Mouse (Mus musculus): Measurements from ENCODE around the gene Slc22a16. TPM values are rescaled to one million over a fixed set of nuclear protein-coding genes. Genes with fewer than 3 reads are reported as not detected.

Gene Slc22a16
- total RNA-seq, 2 experiments from 2014 or later: not detected

DNA sequence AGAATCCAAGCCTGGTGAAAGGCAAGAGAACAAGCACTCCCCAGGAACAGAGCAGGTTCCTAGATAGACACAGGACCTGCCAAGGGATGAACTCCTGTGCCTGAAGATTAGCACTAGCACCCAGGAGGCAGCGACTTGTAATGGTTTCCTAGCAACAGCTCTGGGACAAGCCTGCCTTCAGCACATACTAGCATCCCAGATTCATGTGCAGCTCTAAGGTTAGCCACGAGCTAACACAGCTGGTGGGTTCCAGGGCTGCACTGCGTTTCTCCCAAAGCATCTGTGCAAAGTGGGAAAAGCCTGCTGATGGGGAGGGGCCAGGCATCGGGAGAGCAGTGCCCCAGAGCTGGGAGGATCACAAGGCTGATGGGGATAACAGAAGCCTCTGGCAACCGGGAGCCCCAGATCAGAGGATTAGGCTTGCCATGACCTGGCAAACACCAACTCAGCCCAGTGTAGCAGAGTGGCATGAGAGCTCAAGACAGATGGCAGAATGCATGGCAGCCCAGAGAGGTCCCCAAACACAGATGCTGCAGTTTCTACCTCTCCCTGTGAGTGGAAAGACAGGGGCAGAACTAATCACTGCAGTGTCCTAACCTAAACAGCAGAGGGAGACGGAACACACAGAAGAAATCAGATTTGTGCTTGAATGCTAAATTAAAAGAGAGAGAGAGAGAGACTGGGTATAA is 34.7 kb downstream of the Slc22a16 start:
- DNase-seq (ENCODE audit: low spot score in 2 of 2): peak; percentile 32

GRCm38 (mm10) chr10:40617973-40618372 is 47.8 kb downstream of the Slc22a16 start:
- DNase-seq (ENCODE audit: low spot score in 2 of 2): no peak

DNA sequence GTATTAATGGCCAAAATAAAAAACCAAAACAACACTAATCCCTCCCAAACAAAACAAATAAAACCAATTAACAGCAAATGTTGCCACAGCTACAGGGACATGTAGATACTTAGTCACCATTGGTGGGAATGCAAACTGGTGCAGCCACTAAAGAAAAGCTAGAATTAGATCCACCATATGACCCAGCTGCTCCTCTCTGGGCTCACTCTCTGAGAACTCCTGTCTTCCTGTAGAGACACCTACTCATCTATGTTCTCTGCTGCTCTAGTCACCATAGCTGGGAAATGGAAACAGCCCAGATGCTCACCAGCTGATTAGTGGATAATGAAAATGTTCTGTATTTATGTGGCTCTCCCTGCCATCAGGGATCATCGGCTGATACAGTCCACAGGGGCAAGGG is 49.6 kb downstream of the Slc22a16 start:
- DNase-seq (ENCODE audit: low spot score in 2 of 2): no peak

DNA sequence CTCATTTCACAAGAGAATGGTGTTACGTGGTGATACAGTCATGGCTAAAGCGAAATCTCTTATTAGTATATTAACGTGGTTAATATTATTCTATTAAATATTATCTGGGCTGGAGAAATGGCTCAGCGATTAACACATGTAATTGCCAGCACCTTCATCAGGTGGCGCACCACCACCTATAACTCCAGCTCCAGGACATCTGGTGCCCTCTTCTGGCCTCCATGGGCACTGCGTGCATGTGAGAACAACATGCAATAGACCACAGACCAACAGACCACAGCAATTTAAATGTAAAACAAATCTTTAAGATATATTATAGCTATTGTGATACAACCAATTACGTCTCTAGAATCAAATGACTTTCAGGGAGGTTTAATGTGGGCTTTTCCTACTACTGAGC is 59.0 kb downstream of the Slc22a16 start:
- peak in 1 of 2 experiments; percentile 43 for DNase-seq (ENCODE audit: low spot score in 2 of 2)

DNA sequence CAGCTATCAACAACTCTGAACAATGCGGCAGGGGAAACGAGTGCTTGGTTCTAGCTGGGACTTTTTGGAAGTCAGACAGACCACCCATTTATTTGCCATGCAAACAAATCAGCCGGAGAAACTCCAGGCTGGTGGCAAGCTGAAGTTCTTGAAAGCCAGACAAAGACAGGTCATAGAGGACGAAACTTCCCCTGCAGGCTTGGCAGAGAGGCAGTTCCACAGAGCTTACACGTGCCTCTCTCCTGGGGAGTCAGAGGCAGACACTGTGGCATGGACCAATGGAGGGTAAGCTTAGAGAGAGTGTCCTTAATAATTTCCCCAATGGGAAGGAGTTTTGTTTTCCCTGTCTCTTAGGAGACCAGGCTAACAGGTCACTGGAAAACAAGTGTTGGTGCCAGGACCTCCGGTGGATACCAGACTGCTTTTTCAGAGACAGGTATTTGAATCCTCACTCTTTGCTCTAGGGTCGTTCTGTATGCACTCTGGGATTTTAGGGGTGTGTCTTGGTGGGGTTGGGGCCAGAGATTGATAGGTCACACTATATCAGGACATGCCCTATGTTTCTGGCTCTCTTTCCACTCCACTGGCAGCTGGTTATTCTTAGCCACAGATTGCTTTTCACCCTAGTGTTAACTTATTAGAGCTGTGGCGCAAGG is 59.6 kb downstream of the Slc22a16 start, which contains the start of gene Ddo:
Gene Ddo (plus strand): TSS at position 356 of the 656 bp plus-strand sequence.
- no peak for DNase-seq (ENCODE audit: low spot score in 2 of 2)

DNA sequence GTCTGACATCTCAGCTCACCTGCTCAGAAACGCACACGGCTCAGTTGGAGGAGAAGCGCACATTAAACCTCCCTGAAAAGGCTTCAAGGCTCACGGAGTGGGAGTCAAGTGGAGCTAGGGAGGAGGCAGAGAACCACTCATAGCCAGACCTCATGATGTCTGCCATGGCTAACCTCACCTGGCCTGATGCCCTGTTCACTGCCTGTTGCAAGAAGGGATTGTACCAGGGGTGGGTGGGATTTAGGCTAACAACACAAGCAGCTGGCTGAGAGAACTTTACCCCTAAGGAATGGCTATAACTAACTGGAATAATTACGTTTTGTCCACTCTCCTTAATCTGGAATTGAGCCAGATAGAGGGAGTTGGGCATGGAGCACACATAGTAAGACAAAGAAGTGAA is 60.3 kb downstream of the Slc22a16 start:
- DNase-seq (ENCODE audit: low spot score in 2 of 2): no peak

DNA sequence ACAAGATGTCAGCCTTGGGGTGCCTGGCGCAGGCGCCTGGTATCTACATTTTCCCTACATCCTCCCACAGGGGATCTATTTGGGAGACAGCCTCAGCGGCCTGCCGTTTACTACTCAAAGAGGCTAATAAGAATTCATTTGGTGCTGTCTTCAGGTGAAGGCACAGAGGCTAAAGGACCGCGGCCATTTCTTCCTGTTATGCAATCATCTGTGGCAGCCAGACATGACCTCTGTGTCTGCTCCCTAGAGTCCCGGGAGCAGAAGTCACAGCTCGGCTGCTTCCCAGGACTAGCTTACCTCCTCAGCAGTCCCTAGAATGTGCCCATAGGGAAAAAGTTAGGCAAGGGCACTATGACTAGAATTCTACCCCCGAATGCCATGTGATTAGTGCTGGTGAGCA is 60.8 kb downstream of the Slc22a16 start:
- DNase-seq (ENCODE audit: low spot score in 2 of 2): no peak

DNA sequence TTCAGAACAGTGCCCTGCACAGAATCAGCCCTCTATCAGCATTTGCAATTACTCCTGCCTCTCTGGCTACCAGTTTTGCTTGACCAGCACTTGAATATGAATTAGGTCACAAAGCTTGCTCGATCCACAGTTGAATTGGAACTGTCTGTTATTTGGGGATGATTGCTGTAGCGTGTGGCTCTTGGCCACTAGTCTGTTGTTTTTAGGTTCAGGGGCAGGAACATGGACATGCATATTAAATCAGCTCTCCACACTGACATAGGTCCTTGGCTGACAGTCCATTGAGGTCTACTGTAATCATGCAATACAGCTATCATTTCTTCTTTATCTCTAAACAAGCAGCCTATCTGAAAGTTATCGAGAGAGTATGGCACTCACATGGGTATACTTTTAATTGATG is 62.0 kb downstream of the Slc22a16 start:
- no peak for DNase-seq (ENCODE audit: low spot score in 2 of 2)

GRCm38 (mm10) chr10:40637331-40637730 is 67.2 kb downstream of the Slc22a16 start:
- DNase-seq (ENCODE audit: low spot score in 2 of 2): no peak

DNA sequence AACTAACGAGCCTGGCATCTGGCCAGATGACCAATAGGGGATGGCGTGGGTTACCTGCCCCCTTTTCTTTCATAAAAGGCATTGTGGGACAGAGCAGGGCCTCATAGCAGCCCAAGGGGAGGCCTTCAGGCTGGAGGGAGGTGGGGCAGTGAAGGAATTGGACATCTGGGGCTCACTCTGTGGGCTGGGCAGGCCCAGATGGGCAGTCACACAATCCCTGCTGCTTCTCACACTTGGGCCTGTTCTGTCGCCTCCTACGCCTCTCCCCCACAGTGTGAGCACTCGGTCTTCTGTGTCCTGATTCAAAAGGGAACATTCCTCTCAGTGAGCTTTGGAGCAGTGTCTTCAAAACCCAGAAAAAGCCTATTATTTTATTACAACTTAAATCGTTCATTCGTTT is 68.1 kb downstream of the Slc22a16 start:
- peak; percentile 82 to 90 for DNase-seq (ENCODE audit: low spot score in 2 of 2)

GRCm38 (mm10) chr10:40638823-40639819 is 69.0 kb downstream of the Slc22a16 start:
- DNase-seq (ENCODE audit: low spot score in 2 of 2): peak; percentile 41 to 63

GRCm38 (mm10) chr10:40640406-40640805 is 70.3 kb downstream of the Slc22a16 start:
- DNase-seq (ENCODE audit: low spot score in 2 of 2): no peak

GRCm38 (mm10) chr10:40641901-40642300 is 71.8 kb downstream of the Slc22a16 start:
- no peak for DNase-seq (ENCODE audit: low spot score in 2 of 2)

GRCm38 (mm10) chr10:40643126-40643525 is 73.0 kb downstream of the Slc22a16 start:
- DNase-seq (ENCODE audit: low spot score in 2 of 2): no peak

DNA sequence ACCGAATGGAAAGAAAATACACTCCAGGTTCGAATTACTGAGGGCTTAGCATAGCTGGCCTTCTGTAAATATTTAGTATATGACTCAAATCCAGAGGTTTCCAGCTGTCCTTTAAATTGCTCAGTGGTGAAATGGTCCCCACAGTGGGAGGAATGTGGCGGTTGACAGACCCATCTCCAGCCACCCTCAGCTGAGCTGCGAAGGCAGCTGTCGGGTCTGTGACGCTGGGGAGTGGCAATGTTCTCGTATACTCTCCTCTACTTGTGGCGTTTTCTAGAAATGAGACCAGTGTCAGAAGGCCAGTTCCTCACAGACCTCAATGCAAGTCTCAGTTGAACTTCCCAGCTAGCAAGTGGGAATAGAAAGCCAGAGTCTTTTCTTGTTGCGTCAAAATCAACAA is 74.3 kb downstream of the Slc22a16 start:
- DNase-seq (ENCODE audit: low spot score in 2 of 2): no peak

DNA sequence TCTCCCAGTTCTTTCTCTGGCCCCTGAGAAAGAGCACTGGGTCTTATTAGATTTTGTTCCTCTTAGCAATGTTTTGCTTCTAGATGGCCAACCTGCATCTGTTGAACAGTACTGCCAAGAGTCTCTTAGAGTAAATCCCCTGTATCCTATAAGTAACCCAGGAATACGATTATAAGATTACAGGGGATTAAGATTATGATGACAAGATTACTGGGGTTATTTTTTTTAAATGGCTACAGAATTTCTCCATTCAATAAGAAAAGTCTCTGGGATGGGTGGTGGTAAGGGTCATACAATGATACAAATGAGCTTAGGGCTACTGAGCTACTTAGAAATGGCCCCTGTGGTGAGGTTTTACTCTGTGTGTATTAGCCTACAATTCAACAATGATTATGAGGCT is 75.2 kb downstream of the Slc22a16 start:
- no peak for DNase-seq (ENCODE audit: low spot score in 2 of 2)

DNA sequence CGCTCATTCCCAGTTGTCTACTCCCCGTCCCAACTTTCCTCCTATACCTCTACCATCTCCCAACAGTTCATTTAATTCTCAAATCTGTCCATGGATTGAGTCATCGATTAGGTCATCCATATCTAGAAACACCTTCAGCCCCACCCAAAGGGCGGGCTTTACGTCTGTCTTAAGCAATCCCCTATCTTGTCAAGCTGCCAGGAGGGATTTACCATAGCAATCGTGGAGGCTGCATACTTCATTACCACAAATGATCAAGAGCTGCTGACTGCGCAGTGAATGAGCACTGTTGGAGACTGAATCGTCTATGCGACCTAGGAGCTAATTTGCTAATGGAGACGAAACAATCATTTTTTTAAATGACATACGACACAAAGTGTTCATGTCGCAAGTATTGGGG is 78.6 kb downstream of the Slc22a16 start:
- DNase-seq (ENCODE audit: low spot score in 2 of 2): no peak

- no peak for DNase-seq (ENCODE audit: low spot score in 2 of 2)
These were observed 79.5 kb downstream of the Slc22a16 start for GRCm38 (mm10) chr10:40649634-40650033.

DNA sequence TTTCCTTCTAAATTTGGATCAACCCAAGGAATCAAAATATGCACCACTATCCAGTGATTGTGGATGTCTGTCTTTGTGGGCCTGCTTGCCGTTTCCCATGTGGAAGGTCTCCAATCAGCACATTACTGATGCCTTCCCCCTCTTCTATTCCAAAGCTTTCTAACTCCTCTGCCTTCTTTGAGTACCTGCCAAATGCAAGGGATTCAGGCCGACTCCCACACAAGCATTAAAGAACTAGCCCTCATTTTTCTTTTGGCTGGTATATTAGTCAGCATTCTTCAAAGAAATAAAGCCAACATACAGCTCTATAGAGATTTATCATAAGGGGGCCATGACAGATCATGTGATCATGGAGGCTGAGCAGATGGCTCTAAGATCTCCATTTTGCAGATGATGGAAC is 81.5 kb downstream of the Slc22a16 start:
- DNase-seq (ENCODE audit: low spot score in 2 of 2): no peak
